Mouse (Mus musculus) T-cell, adult 2 months (primary cell): ENCODE data around the gene Cib1.

ENCODE experiments used
- DNase-seq: peaks from one replicate; pipeline ENCODE4 v3.0.0; 2022; ENCODE audit warnings: low spot score

Cib1 gene

GRCm38 (mm10) chr7:80233799-80234198 is 1.2 kb upstream of the Cib1 start:
- DNase-seq = no peak

GRCm38 (mm10) chr7:80231971-80232488 is 583 bp downstream of the Cib1 start:
- DNase-seq = no peak

- DNase-seq = no peak
These were observed 2.4 kb downstream of the Cib1 start for GRCm38 (mm10) chr7:80230196-80230595.

DNA sequence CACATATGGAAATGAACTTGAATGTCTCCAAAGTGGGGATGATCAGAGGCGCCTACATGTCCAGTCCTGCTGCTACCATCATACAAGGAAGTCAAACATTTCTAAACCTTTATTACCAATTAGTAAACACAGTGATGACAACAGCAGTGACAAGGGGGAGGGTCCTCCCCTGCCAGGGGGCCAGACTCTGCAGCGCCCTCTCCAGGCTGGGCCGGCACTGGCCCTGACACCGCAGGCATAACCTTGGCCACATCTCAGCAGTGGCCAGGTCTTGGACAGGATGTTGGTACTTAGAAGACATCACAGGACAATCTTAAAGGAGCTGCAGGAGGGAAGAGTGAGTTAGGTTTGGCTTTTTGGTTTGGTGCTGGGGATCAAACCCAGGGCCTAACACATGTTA is 5.5 kb downstream of the Cib1 start:
- no peak for DNase-seq

DNA sequence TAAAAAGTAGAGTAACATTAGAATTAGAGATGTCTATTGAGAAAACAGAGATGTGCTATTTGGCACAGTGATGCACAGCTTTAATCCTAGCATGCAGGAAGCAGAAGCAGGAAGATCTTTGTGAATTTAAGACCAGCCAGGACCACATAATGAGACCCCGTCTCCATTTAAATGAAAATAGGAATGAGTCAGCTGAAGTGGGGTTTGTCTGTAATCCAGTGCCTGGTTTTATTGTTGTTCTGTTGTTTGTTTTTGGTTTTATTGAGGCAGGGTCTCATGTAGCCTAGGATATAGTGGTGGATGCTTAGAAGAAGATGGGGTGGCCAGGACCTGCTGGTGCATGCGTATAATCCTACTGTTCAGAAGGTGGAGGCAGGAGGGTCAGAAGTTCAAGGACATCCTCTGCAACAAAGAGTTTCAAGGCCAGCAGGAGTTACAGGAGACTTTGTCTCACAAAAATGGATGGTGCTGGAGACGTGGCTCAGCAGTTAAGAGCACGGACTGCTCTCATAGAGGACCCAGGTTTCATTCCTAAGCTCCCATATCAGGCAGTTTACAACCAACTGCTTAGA is 11.3 kb downstream of the Cib1 start:
- no peak for DNase-seq

DNA sequence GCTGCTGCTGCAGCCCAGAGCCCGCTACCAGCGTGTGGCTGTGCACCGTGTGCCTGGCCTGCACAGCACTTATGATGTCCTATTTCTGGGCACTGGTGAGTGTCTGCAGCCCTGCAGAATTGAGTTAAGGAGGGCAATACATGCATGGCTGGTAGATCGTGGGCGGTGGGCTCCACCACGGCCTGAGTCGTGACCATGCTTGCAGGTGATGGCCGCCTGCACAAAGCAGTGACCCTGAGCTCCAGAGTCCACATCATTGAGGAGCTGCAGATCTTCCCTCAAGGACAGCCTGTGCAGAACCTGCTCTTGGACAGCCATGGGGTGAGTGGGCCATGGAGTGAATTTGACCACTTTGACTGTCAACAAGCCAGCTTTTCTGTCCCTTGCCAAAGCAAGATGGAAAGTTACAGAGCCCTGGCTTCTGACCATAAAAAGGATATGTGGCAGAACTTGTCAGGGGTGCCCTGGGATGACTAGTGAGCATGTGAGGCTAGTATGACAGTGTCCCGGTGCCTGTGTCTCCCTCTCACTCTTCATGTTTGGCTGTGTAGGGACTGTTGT is 12.3 kb downstream of the Cib1 start:
- DNase-seq = no peak

- no peak for DNase-seq
These were observed 13.9 kb downstream of the Cib1 start for GRCm38 (mm10) chr7:80218666-80219065.

DNA sequence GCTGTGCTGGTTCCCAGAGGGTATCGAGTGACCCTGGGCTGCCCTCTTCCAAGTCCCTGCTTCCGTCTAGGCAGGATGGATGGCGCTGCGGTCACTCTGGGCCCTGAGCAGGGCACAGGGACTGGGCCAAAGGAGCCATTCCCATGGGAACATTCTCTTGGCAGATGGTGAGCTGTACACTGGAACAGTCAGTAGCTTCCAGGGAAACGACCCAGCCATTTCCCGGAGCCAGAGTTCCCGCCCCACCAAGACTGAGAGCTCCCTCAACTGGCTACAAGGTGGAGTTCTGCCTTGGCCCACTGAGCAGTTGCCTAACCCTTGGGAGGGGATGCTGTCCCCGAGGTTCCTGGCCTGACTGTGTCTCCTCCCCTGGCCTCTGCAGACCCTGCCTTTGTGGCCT is 16.0 kb downstream of the Cib1 start:
- DNase-seq = no peak

DNA sequence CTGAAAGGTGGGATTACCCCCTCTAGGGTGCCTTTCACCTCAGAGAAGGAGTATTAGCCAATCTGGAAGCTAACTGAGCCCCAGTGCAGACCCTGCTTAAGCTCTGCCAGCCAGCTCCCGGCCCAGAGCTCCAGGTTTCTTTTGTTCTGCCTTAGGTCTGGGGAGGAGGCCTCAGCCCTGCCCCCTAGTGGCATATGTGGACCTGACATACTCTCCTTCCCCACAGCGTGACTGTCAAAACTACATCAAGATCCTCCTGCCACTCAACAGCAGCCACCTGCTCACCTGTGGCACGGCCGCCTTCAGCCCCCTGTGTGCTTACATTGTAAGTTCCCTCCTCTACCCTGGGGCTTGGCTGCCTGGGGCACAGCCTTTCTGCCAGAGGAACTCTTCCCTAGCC is 17.2 kb downstream of the Cib1 start:
- DNase-seq = peak; percentile 80

DNA sequence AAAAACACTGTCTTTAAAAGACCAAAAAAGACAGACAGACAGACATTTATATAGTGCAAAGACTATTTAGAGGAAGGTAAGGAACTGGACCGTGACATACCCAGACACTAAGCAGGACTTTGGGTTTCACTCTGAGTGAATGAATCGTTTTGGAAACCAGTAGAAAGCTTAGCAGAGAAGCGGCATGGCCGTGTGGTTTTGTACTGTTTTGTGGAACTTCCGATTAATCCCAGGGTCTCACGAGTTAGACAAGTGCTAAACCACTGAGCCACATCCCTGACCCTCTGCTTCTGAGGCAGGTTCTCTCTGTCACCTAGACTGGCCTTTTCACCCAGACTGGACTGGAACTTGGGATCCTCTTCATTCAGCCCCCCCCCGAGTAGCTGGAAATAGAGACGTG is 18.2 kb downstream of the Cib1 start:
- DNase-seq = no peak

- no peak for DNase-seq
These were observed 19.0 kb downstream of the Cib1 start for GRCm38 (mm10) chr7:80213604-80214003.

GRCm38 (mm10) chr7:80210982-80211381 is 21.6 kb downstream of the Cib1 start:
- no peak for DNase-seq

DNA sequence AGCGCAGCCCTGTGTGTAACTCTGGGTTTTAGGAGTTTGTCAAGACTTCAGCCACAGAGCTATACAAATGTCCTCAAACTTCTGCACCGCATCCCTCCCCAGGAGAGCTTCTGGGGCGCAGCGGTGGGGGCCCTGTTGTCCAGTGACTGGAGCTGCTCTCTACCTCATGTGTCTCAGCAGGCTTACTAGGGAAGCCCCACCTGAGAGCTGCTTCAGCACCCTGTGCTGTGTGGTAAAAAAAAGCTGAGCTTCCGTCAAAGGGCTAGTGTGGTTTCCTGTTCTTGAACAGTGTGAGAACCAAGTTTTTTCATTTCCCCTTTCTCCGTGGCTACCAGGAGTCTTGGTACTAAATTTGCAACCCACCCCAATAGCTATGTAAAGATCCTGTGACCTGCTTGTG is 22.9 kb downstream of the Cib1 start:
- DNase-seq = peak; percentile 88

DNA sequence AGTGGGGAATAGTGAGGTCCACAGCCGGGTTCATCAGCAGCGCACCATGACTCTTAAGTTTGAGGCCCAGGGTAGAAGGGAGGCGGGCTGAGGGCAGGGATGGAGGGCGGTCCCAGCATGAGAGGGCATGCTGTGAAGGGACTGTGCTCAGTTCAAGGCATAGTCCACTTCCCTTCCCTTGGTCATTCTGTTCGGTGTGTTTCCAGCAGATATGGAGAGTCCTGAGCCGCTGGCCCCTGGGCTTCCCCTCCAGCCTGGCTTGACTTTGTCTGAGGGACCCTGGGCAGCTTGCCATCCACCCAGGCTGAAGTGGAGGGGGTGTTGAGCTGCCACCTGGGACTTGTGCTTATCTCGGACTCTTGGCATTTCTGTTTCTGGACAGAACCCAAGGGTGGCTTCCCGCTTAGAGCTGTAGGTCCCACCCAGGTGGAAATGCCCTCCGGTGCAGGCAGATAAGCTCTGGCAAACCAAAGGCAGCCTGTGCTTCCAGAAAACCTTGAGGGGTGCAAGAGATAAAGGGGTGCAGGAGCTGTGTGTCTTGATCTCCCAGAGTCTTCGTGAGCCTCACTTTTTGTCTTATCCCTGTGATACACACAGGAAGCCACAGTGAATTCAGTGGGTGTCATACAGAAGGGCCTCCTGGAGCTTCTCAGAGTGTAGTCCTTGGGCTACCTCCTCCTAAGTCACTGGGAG is 23.7 kb downstream of the Cib1 start:
- DNase-seq = no peak

DNA sequence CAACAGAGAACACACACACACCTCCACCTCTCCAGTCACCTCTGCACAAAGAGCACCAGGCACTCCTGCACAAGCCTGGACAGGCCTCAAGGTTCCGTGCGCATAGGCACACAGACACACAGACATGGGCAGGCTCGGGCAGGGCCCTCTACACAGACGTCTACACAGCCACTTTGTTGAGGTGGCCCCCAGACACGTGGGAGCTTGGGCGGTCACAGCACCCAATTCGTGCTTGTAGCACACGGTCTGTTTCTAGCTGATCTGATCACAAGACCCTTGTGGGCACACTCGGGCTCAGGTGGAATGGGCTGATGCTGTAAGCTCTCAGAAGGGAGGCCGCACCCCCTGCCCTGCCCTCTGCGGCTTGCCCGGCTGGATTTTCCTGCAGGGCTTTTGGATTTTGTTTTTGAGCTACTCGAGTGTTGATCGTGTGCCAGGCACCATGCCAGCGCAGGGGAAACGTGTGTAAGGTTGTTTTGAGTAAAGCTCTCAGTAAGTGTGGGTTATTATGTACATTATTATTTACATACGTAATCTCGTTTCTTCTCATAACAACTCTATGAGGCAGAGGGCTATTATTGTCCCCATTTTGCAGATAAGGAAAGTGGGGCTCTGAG is 24.5 kb downstream of the Cib1 start:
- DNase-seq = no peak

DNA sequence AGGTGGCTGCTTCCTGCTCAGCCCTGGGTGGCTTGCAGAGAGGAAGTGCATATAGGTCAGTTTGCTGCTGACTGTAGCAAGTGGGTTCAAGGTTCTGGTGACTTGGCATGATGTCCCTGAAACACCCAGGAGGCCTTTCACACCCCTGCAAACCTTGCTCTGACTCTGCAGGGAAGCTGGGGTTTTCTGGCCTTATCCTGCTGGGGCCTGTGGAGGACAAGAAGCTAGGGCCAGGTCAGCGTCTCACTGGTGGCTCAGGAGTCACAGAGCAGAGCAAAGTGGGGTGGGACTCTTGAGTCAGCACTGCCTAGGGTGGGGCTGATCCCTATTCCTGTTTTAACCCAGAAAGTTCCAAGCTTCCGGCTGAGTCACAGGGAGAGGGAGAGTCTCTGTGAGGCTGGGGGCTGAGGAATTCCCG is 25.3 kb downstream of the Cib1 start:
- no peak for DNase-seq

DNA sequence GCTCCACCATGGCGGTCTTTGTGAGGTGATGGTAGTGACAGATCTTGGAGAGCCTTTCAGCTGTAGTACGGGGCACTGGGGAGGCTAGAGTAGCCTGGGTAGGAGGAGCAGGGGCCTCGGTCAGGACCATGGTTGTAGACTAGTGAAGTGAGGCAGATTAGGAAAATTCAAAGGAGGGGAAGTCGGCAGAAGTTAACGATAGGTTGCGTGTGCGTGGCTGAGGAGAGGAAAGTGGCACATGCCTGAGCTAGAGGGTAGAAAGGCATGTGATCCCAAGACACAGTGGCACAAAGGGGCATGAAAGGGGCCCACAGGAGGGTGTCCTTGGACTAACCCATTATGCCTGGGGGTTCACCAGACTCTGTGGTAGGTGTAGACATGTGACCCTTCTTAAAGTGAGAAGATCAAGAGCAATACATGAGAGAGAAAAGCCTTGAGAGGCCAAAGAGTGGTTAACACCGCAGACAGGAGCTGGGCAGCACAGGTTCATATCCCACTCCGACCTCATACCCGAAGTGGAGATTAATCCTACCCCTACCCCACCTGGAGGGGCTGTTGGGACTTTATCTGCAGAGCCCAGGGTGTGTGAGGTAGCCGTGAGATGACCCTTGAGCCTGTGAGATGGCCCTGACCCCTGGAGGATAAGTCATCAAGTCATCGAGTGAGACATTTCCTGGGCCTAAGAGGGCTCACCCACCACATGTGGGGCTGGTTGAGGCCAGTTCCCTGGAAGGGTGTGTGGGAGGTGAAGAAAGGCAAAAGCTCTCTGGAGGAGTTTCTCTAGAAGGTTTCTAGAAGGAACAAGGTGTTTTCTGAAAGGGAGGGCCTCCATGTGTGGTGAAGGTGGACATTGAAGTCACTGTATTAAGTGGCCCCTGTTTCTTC is 26.7 kb downstream of the Cib1 start:
- DNase-seq = peak; percentile 42

DNA sequence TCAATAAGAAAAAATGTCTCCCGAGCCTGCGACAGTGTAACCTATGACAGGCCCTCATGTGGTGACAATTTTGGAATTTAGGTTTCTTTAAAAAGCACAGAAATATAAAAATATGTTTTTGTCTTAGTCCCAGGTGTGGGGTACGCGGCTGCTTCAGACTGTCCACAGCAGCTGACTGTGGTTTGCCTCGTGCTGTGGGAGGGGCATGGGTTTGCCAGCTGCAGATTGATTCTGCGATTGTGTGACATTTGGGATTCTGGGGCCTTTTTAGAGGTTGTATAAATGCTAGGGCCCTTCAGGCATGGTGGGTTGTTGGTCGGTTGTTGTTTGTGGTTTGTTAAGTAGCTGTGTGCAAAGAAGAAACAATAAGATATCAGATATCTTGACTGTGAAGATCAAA is 27.7 kb downstream of the Cib1 start:
- DNase-seq = peak; percentile 75

DNA sequence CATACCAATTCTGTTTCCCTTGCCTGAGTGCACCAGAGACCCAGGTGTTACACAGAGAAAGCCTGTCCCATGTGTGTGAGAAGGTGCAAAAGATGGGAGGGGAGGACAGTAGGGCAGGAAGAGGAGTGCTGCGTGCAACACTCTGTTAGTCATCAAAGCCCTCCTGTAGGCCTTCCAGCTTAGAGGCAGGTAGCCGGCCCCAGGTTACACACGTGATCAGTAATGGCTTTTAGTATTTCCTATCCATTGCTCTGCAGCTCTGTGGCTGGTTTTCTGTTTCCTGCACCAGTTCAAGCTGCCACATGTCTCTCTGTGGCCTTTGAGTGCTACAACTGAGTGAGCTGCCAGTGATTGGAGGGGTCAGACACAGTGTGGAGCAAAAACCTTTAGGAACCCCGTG is 28.3 kb downstream of the Cib1 start:
- DNase-seq = peak; percentile 73

GRCm38 (mm10) chr7:80203638-80204096 is 28.9 kb downstream of the Cib1 start:
- no peak for DNase-seq

- DNase-seq = no peak
These were observed 29.7 kb downstream of the Cib1 start for GRCm38 (mm10) chr7:80202961-80203360.
